Mouse (Mus musculus): ENCODE results near the gene Edn1.

Edn1 gene

DNA sequence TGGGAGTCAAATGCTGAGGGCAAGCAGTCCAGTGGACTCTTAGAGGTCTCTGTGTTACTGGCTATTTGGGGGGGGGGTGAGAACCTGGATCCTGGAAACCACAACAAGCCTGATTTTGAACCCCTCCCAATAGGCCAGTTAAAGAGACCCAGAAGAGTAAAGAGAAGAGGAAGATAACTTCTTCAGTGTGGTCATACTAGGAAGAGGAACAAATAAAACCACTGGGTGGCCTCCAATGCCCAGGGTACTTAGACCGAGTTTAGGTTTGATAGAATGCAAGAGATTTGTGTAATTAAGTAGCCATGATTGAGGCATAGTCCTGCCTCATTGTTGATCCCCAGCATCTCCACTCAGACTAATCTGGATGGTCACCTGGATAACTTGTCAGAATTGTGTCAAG, 14.4 kb downstream of the Edn1 start:
- no peak for DNase-seq (ENCODE audit: low spot score in 2 of 2)

DNA sequence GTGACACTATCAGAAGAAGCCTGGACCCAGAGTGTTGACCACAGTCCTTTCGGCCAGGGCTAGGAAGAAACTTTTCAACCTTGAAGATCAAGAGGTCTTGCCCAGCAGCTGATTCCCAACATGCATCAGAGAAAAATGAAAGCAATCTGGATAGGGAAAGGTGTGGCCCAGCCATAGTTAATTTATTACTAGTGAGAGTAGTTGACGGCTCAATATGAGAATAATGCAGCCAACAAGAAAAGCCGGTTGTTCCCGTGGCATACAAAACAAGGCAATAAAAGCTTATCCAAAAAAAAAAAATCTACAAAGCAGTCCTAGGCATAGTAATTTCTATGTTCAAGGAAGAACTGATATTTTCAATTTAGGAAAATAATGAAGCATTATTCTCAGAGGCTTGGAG, 16.5 kb downstream of the Edn1 start:
- no peak for DNase-seq (ENCODE audit: low spot score in 2 of 2)

DNA sequence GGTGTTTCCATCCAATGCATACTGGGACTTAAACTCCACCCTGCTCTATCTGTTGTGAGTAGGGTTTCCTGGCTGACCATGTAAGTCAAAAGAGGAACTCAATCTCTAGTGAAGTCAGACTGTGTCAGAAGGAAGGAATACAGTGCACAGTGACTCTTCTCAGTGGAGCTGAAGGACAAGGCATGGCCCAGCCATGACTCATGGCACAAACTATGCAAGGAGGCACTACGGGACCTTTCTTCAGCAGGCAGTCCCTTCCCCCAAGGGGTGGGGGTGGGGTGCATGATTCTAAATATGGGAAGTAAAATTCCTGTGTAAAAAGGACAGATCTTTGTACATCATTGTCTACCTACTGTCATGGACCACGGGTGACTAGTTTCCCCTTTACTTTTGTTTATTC, 27.3 kb downstream of the Edn1 start:
- DNase-seq (ENCODE audit: low spot score in 2 of 2) = no peak

DNA sequence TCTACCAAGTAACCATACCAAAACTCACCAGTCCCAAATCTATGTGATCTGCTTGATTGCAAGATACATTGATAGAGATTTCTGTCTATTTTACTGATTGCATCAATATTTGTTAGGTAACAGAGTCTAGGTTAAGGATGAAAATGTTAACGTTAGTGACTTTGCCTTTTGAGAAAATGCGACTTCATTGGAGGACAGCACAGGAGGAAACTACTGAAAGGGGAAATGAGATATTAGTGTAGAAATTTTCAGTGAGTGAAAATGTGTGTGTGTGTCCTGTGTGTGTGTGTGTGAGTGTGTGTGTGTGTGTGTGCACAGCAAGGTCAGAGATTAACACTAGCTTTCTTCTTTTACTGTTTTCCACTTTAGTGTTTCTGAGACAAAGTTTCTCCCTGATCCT, 29.8 kb downstream of the Edn1 start:
- DNase-seq (ENCODE audit: low spot score in 2 of 2) = no peak

DNA sequence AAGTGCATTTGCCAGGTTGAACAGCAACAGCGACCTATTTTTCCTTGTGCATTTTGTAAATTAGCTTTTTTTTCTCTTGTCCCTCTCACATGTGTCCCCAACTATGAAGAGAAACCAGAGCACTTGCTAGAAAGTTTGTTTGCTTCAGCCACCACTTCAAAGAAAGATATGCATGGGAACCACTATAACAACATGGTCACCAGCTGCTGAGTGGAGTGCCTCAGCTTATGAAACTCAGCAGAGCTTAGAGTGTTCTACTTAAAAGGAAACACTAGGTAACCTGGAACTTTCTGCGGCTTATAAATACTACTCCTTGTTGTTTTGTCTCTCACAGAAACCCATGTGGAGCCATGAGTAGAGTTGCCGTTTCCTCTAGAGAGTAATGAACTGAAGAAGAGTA, 33.7 kb downstream of the Edn1 start:
- DNase-seq (ENCODE audit: low spot score in 2 of 2) = no peak

DNA sequence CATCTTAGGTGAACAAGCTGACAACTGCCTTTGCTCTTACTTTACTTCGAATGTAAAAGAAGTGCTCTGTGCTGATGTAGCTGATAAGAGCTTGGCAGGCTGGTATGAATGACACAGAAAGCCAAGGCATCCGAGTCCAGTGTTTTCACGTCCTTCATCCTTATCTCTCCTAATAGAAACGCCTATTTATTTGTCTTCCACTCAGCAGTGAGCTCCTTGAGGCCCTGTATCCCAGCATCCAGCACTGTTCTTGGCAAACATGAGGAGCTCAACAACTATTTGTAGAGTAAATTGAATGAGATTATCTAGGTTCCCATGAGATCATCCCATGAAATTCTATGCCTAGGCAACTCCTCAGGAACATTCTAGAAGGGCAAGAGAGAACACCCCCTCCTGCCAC, 35.1 kb downstream of the Edn1 start:
- DNase-seq (ENCODE audit: low spot score in 2 of 2) = no peak

DNA sequence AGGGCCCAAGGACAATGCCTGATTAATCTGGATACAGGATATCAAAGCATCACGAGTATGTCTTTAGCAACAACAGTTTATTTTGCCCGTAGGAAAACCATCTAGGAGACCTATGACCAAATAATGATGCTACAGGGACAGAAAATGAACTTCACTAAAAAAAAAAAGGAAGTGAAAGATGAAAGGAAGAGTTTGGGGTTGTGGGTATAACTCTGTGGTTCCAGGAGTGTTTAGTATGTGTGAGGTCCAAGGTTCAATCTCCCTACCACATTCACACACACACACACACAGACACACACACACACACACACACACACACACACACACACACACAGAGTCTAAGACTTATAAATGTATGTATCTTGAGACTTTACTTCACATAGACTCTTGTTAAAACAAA, 35.8 kb downstream of the Edn1 start:
- DNase-seq (ENCODE audit: low spot score in 2 of 2) = no peak

DNA sequence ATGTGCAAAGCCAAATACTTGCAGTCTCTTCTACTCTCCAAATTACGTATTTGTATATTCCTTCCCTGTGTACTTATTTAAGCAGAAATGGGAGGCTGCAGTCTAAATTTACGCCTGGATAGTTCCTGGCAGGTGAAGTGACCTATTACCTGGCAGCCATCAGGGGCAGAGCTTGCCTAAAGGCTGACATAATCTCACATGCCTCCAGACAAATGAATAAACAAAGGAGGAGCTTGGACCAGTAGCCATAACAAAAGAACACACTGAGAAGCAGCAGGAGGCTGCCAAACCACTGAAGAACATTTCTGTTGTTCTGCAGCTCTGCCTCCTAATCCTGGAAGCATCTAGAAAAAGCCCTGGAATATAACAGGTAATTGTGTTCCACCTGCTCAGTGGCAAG, 38.2 kb downstream of the Edn1 start:
- DNase-seq (ENCODE audit: low spot score in 2 of 2) = no peak

DNA sequence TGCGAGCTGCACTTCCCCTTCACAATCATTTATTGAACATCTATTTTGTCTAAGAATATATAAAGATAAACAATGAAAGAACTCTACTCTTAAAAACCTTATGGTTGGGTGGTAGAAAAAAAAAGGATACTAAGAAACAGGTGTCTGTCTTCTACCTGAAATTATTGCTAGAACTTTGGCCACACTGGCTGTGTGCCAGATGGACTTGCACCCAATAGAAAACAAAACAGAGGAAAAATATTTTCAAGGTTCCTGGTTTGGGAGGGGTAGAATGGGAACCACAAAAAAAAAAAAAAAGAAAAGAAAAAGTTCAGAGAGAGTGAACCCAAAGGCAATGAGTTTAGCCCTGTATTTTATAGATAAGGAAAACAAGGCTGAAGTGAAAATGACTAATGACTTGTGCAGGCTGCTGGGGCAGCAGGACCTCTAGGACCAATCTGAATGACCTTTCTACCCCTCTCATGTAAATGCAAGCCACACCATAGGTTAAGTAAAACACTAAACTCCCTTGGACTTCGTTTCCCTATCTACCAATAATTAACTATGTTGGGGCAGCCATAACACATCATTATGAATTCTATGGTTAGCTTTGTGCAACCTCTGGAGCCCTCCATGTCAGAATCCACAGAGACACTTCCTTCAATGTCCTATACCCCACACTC, 40.7 kb downstream of the Edn1 start:
- no peak for DNase-seq (ENCODE audit: low spot score in 2 of 2)

DNA sequence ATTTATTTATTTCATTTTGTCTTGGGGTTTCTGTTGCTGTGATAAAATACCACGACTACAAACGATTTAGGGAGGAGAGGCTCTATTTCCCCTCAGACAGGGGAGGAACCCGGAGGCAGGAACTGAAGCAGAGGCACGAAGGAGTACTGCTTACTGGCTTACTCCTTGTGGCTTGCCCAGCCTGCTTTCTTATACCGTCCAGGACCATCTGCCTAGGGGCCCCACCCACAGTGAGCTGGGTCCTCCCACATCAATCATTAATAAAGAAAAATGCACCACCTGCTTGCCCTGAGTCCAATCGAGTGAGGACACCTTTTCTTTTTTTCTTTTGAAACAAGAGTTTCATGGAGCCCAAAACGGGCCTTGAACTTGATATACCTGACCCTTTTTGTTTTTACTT, 44.2 kb downstream of the Edn1 start:
- no peak for DNase-seq (ENCODE audit: low spot score in 2 of 2)

DNA sequence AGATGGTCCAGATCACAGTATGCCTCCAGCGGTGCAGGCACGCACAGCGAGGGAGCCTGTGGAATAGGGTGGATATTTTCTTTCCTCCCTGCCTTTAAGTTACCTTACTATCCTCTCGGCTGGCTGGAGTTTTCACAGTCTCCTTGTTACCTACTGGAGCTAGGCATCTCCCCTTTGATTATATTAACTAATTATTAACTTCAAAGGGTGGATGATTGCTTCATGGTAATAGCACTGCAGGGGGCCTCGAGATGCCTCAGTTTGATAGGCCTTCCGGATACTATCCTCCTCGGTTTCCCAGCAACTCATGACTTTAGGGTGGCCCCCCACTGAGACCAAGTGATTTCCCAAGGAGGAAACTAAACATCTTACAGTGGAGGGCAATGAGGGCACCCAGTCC, 45.1 kb downstream of the Edn1 start:
- DNase-seq (ENCODE audit: low spot score in 2 of 2) = no peak

DNA sequence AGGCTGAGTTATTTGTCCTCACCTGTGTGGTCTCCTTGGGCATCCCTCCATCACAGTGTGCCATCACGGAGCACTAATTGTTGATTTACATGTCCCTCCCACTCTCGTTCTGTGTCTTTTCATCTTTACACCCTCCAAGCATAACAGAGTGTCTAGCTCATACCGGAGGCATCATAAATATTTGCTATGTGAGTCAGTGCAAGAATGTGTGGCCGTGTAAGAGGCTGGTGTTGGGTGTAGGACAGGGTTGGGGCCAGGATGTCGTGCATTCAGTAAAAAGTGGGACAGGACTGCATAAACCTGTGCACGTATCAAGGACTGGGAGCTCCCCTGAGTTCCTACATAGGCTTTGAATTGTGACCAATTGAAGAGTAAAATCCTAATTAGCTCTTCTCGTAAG, 50.4 kb downstream of the Edn1 start:
- no peak for DNase-seq (ENCODE audit: low spot score in 2 of 2)
